Mouse (Mus musculus): ENCODE measurements around the gene Ccdc160. TPM values are rescaled to one million over a fixed set of nuclear protein-coding genes. Genes with fewer than 3 reads are reported as not detected.

The Ccdc160 gene
- polyA plus RNA-seq, 1 experiment from 2014 or later: 8.0 TPM

GRCm38 (mm10) chrX:52759232-52759631 is 31.8 kb upstream of the Ccdc160 start:
- Histone ChIP-seq H3K27me3 (ENCODE audit: control insufficient read depth, insufficient read depth, low read length) (no peaks in the 10 kb centered on the region), H3K9me3 (ENCODE audit: control insufficient read depth, low read length) (no peaks in the 10 kb centered on the region), H3K4me3 (replicated peaks; ENCODE audit: low read depth, low read length) (no peak overlapping the region), H3K4me1 (ENCODE audit: control insufficient read depth, insufficient read depth, low read length) (no peaks in the 10 kb centered on the region), H3K27ac (replicated peaks; ENCODE audit: low read depth, low read length) (no peak overlapping the region), H3K36me3 (ENCODE audit: control insufficient read depth, insufficient read depth, low read length) (no peaks in the 10 kb centered on the region), H3K4me2 (ENCODE audit: low read length) (no peak overlapping the region), H3K9ac (replicated peaks; ENCODE audit: low read length) (no peak overlapping the region)
- ATAC-seq (ENCODE audit: low FRiP score, low TSS enrichment) (no peak), DNase-seq (no peak)
- 80% methylated on average over 2 of the region's 2 CpGs for WGBS

- Histone ChIP-seq H3K4me1 (ENCODE audit: control insufficient read depth, insufficient read depth, low read length) (no peaks in the 10 kb centered on the region), H3K9ac (replicated peaks; ENCODE audit: low read length) (no peak overlapping the region), H3K27ac (replicated peaks; ENCODE audit: low read depth, low read length) (no peak overlapping the region), H3K27me3 (ENCODE audit: control insufficient read depth, insufficient read depth, low read length) (no peaks in the 10 kb centered on the region), H3K36me3 (ENCODE audit: control insufficient read depth, insufficient read depth, low read length) (no peaks in the 10 kb centered on the region), H3K4me2 (ENCODE audit: low read length) (no peak overlapping the region), H3K9me3 (ENCODE audit: control insufficient read depth, low read length) (no peaks in the 10 kb centered on the region), H3K4me3 (replicated peaks; ENCODE audit: low read depth, low read length) (no peak overlapping the region)
- WGBS: 79% methylated on average over 4 of the region's 4 CpGs
- no peak for DNase-seq
- ATAC-seq (ENCODE audit: low FRiP score, low TSS enrichment): no peak
Measured at GRCm38 (mm10) chrX:52760191-52760945, 30.6 kb upstream of the Ccdc160 start.

GRCm38 (mm10) chrX:52762221-52762620 is 28.8 kb upstream of the Ccdc160 start:
- H3K4me2 ChIP-seq (ENCODE audit: low read length): no peak overlapping the region
- WGBS: 63% methylated on average over 4 of the region's 4 CpGs
- ATAC-seq (ENCODE audit: low FRiP score, low TSS enrichment): no peak
- no peak overlapping the region for H3K4me3 ChIP-seq (replicated peaks; ENCODE audit: low read depth, low read length)
- no peaks in the 10 kb centered on the region for H3K36me3 ChIP-seq (ENCODE audit: control insufficient read depth, insufficient read depth, low read length)
- no peaks in the 10 kb centered on the region for H3K9me3 ChIP-seq (ENCODE audit: control insufficient read depth, low read length)
- no peaks in the 10 kb centered on the region for H3K27me3 ChIP-seq (ENCODE audit: control insufficient read depth, insufficient read depth, low read length)
- H3K27ac ChIP-seq (replicated peaks; ENCODE audit: low read depth, low read length): no peak overlapping the region
- no peak for DNase-seq
- H3K9ac ChIP-seq (replicated peaks; ENCODE audit: low read length): no peak overlapping the region
- no peaks in the 10 kb centered on the region for H3K4me1 ChIP-seq (ENCODE audit: control insufficient read depth, insufficient read depth, low read length)

GRCm38 (mm10) chrX:52775973-52776372 is 15.0 kb upstream of the Ccdc160 start:
- no peak overlapping the region for H3K4me2 ChIP-seq (ENCODE audit: low read length)
- 49% methylated on average over 3 of the region's 3 CpGs for WGBS
- no peaks in the 10 kb centered on the region for H3K4me1 ChIP-seq (ENCODE audit: control insufficient read depth, insufficient read depth, low read length)
- H3K36me3 ChIP-seq (ENCODE audit: control insufficient read depth, insufficient read depth, low read length): no peaks in the 10 kb centered on the region
- no peak overlapping the region for H3K4me3 ChIP-seq (replicated peaks; ENCODE audit: low read depth, low read length)
- no peaks in the 10 kb centered on the region for H3K9me3 ChIP-seq (ENCODE audit: control insufficient read depth, low read length)
- no peak overlapping the region for H3K27ac ChIP-seq (replicated peaks; ENCODE audit: low read depth, low read length)
- no peaks in the 10 kb centered on the region for H3K27me3 ChIP-seq (ENCODE audit: control insufficient read depth, insufficient read depth, low read length)
- no peak for ATAC-seq (ENCODE audit: low FRiP score, low TSS enrichment)
- peak; percentile 49 for DNase-seq
- no peak overlapping the region for H3K9ac ChIP-seq (replicated peaks; ENCODE audit: low read length)

- H3K36me3 ChIP-seq (ENCODE audit: control insufficient read depth, insufficient read depth, low read length): no peaks in the 10 kb centered on the region
- no peaks in the 10 kb centered on the region for H3K4me1 ChIP-seq (ENCODE audit: control insufficient read depth, insufficient read depth, low read length)
- no peak overlapping the region for H3K9ac ChIP-seq (replicated peaks; ENCODE audit: low read length)
- H3K27me3 ChIP-seq (ENCODE audit: control insufficient read depth, insufficient read depth, low read length): no peaks in the 10 kb centered on the region
- H3K9me3 ChIP-seq (ENCODE audit: control insufficient read depth, low read length): no peaks in the 10 kb centered on the region
- DNase-seq: no peak
- H3K4me2 ChIP-seq (ENCODE audit: low read length): no peak overlapping the region
- H3K4me3 ChIP-seq (replicated peaks; ENCODE audit: low read depth, low read length): no peak overlapping the region
- WGBS: 84% methylated on average over 5 of the region's 5 CpGs
- no peak overlapping the region for H3K27ac ChIP-seq (replicated peaks; ENCODE audit: low read depth, low read length)
- ATAC-seq (ENCODE audit: low FRiP score, low TSS enrichment): no peak
Measured at GRCm38 (mm10) chrX:52777671-52778070, 13.3 kb upstream of the Ccdc160 start.

- no peak overlapping the region for H3K27ac ChIP-seq (replicated peaks; ENCODE audit: low read depth, low read length)
- H3K9me3 ChIP-seq (ENCODE audit: control insufficient read depth, low read length): no peaks in the 10 kb centered on the region
- no peaks in the 10 kb centered on the region for H3K27me3 ChIP-seq (ENCODE audit: control insufficient read depth, insufficient read depth, low read length)
- H3K4me2 ChIP-seq (ENCODE audit: low read length): no peak overlapping the region
- no peak overlapping the region for H3K9ac ChIP-seq (replicated peaks; ENCODE audit: low read length)
- 77% methylated on average over 5 of the region's 5 CpGs for WGBS
- no peaks in the 10 kb centered on the region for H3K4me1 ChIP-seq (ENCODE audit: control insufficient read depth, insufficient read depth, low read length)
- H3K4me3 ChIP-seq (replicated peaks; ENCODE audit: low read depth, low read length): no peak overlapping the region
- ATAC-seq (ENCODE audit: low FRiP score, low TSS enrichment) (no peak), DNase-seq (no peak)
- no peaks in the 10 kb centered on the region for H3K36me3 ChIP-seq (ENCODE audit: control insufficient read depth, insufficient read depth, low read length)
Measured at GRCm38 (mm10) chrX:52783898-52784297, 7.1 kb upstream of the Ccdc160 start.

- Histone ChIP-seq H3K36me3 (ENCODE audit: control insufficient read depth, insufficient read depth, low read length) (no peaks in the 10 kb centered on the region), H3K9me3 (ENCODE audit: control insufficient read depth, low read length) (no peaks in the 10 kb centered on the region), H3K27me3 (ENCODE audit: control insufficient read depth, insufficient read depth, low read length) (no peaks in the 10 kb centered on the region), H3K4me1 (ENCODE audit: control insufficient read depth, insufficient read depth, low read length) (0 out of 2 replicates have a peak, but pooled peaks cover 7% of the 10 kb centered on the region), H3K4me3 (replicated peaks; ENCODE audit: low read depth, low read length) (no peak overlapping the region; the same call in 1 of the 2 replicates), H3K9ac (replicated peaks; ENCODE audit: low read length) (no peak overlapping the region), H3K27ac (replicated peaks; ENCODE audit: low read depth, low read length) (no peak overlapping the region), H3K4me2 (ENCODE audit: low read length) (peak overlapping the region; percentile 50)
- ATAC-seq (ENCODE audit: low FRiP score, low TSS enrichment) (no peak), DNase-seq (peak; percentile 2)
- WGBS: 47% methylated on average over 10 of the region's 10 CpGs
Measured at GRCm38 (mm10) chrX:52791944-52792719, 1.1 kb downstream of the Ccdc160 start.

- DNase-seq: no peak
- H3K9me3 ChIP-seq (ENCODE audit: control insufficient read depth, low read length): no peaks in the 10 kb centered on the region
- H3K36me3 ChIP-seq (ENCODE audit: control insufficient read depth, insufficient read depth, low read length): no peaks in the 10 kb centered on the region
- no peaks in the 10 kb centered on the region for H3K27me3 ChIP-seq (ENCODE audit: control insufficient read depth, insufficient read depth, low read length)
- H3K27ac ChIP-seq (replicated peaks; ENCODE audit: low read depth, low read length): no peak overlapping the region
- no peak overlapping the region for H3K4me3 ChIP-seq (replicated peaks; ENCODE audit: low read depth, low read length)
- WGBS: 50% methylated on average over 6 of the region's 6 CpGs
- no peak for ATAC-seq (ENCODE audit: low FRiP score, low TSS enrichment)
- H3K9ac ChIP-seq (replicated peaks; ENCODE audit: low read length): no peak overlapping the region
- 0 out of 2 replicates have a peak, but pooled peaks cover 7% of the 10 kb centered on the region for H3K4me1 ChIP-seq (ENCODE audit: control insufficient read depth, insufficient read depth, low read length)
- H3K4me2 ChIP-seq (ENCODE audit: low read length): no peak overlapping the region
Measured at GRCm38 (mm10) chrX:52792861-52793260, 1.9 kb downstream of the Ccdc160 start.

Data from midbrain, embryonic 14.5 days (tissue).